Mouse (Mus musculus): ENCODE data around the gene Sema3f.

Sema3f gene

GRCm38 (mm10) chr9:107715632-107716031, 5.4 kb upstream of the Sema3f start:
- DNase-seq (ENCODE audit: low spot score in 2 of 2), result no peak

GRCm38 (mm10) chr9:107714221-107714952, 4.1 kb upstream of the Sema3f start:
- DNase-seq (ENCODE audit: low spot score in 2 of 2), result no peak

GRCm38 (mm10) chr9:107709096-107709696, 1.1 kb downstream of the Sema3f start:
- DNase-seq (ENCODE audit: low spot score in 2 of 2), result no peak

- no peak for DNase-seq (ENCODE audit: low spot score in 2 of 2)
Observed at GRCm38 (mm10) chr9:107708439-107709095, 1.7 kb downstream of the Sema3f start.

GRCm38 (mm10) chr9:107707701-107708438, 2.4 kb downstream of the Sema3f start:
- DNase-seq (ENCODE audit: low spot score in 2 of 2), result no peak

- DNase-seq (ENCODE audit: low spot score in 2 of 2), result no peak
Observed at GRCm38 (mm10) chr9:107706781-107707211, 3.5 kb downstream of the Sema3f start.

- no peak for DNase-seq (ENCODE audit: low spot score in 2 of 2)
Observed at GRCm38 (mm10) chr9:107703337-107704122, 6.7 kb downstream of the Sema3f start.

- no peak for DNase-seq (ENCODE audit: low spot score in 2 of 2)
Observed at GRCm38 (mm10) chr9:107702606-107703185, 7.6 kb downstream of the Sema3f start.

GRCm38 (mm10) chr9:107701594-107701993, 8.7 kb downstream of the Sema3f start:
- no peak for DNase-seq (ENCODE audit: low spot score in 2 of 2)

GRCm38 (mm10) chr9:107700114-107700571, 10.1 kb downstream of the Sema3f start:
- no peak for DNase-seq (ENCODE audit: low spot score in 2 of 2)

GRCm38 (mm10) chr9:107699376-107699980, 10.8 kb downstream of the Sema3f start:
- DNase-seq (ENCODE audit: low spot score in 2 of 2), result no peak

GRCm38 (mm10) chr9:107698611-107699190, 11.6 kb downstream of the Sema3f start:
- no peak for DNase-seq (ENCODE audit: low spot score in 2 of 2)

- DNase-seq (ENCODE audit: low spot score in 2 of 2), result no peak
Observed at GRCm38 (mm10) chr9:107697811-107698521, 12.3 kb downstream of the Sema3f start.

- DNase-seq (ENCODE audit: low spot score in 2 of 2), result no peak
Observed at GRCm38 (mm10) chr9:107696845-107697610, 13.2 kb downstream of the Sema3f start.

- no peak for DNase-seq (ENCODE audit: low spot score in 2 of 2)
Observed at GRCm38 (mm10) chr9:107696106-107696479, 14.2 kb downstream of the Sema3f start.

GRCm38 (mm10) chr9:107695441-107696105, 14.7 kb downstream of the Sema3f start:
- no peak for DNase-seq (ENCODE audit: low spot score in 2 of 2)

- no peak for DNase-seq (ENCODE audit: low spot score in 2 of 2)
Observed at GRCm38 (mm10) chr9:107694627-107695026, 15.6 kb downstream of the Sema3f start.

- no peak for DNase-seq (ENCODE audit: low spot score in 2 of 2)
Observed at GRCm38 (mm10) chr9:107693433-107693987, 16.8 kb downstream of the Sema3f start.

Data from spleen, postnatal 10 days (tissue).